Mouse (Mus musculus): Measurements from ENCODE around the gene Macrod1.

- no peak for TF ChIP-seq POLR2A (IDR thresholded peaks at IDR 0.05; ENCODE audit: extremely low read depth, insufficient read depth, low read length)
- TF ChIP-seq CTCF (IDR thresholded peaks at IDR 0.05; ENCODE audit: extremely low read depth, insufficient read depth, low read length), result no peak
Measured at GRCm38 (mm10) chr19:7142207-7142915, 85.8 kb downstream of the Macrod1 start.
